Mouse (Mus musculus): ENCODE data around the gene Prtn3.
A peak's percentile ranks its signal among the peaks of the same experiment; 100 is the strongest.

- peak; percentile 100 for TF ChIP-seq CTCF (IDR thresholded peaks at IDR 0.05; ENCODE audit: borderline replicate concordance, extremely low read depth, insufficient read depth, insufficient read length)
- TF ChIP-seq POLR2A (IDR thresholded peaks at IDR 0.05; ENCODE audit: borderline replicate concordance, extremely low read depth, insufficient read depth, insufficient read length, poor library complexity, severe bottlenecking), result no peak
Observed at GRCm38 (mm10) chr10:79924998-79925784, 50.9 kb downstream of the Prtn3 start.

Data from brain, embryonic 14.5 days (tissue).